Mouse (Mus musculus) right cerebral cortex, postnatal 36 days (tissue): ENCODE results near the gene Rel.

Source experiments
- DNase-seq, 2 experiments: peaks; one replicate each; pipeline ENCODE4 v3.0.0; 2022; ENCODE audit warnings: low spot score in 2 of 2, mixed read lengths in 1 of 2

Rel gene

GRCm38 (mm10) chr11:23744352-23744751, 26.4 kb downstream of the Rel start:
- no peak for DNase-seq

GRCm38 (mm10) chr11:23741386-23741785, 29.4 kb downstream of the Rel start:
- DNase-seq, result no peak

- DNase-seq, result no peak
Observed at GRCm38 (mm10) chr11:23740895-23741294, 29.9 kb downstream of the Rel start.

- DNase-seq, result peak in 1 of 2 experiments; percentile 10
Observed at GRCm38 (mm10) chr11:23735820-23736470, 34.8 kb downstream of the Rel start.

- no peak for DNase-seq
Observed at GRCm38 (mm10) chr11:23734749-23735286, 36.0 kb downstream of the Rel start.

- DNase-seq, result no peak
Observed at GRCm38 (mm10) chr11:23732840-23733239, 37.9 kb downstream of the Rel start.

- no peak for DNase-seq
Observed at GRCm38 (mm10) chr11:23730120-23730519, 40.6 kb downstream of the Rel start.

- DNase-seq, result no peak
Observed at GRCm38 (mm10) chr11:23728186-23728585, 42.6 kb downstream of the Rel start.

GRCm38 (mm10) chr11:23726441-23726840, 44.3 kb downstream of the Rel start:
- DNase-seq, result no peak

- no peak for DNase-seq
Observed at GRCm38 (mm10) chr11:23725850-23726249, 44.9 kb downstream of the Rel start.

- no peak for DNase-seq
Observed at GRCm38 (mm10) chr11:23722326-23722725, 48.4 kb downstream of the Rel start.

GRCm38 (mm10) chr11:23719825-23720224, 50.9 kb downstream of the Rel start:
- DNase-seq, result no peak

- DNase-seq, result no peak
Observed at GRCm38 (mm10) chr11:23718856-23719255, 51.9 kb downstream of the Rel start.

- no peak for DNase-seq
Observed at GRCm38 (mm10) chr11:23712299-23712698, 58.5 kb downstream of the Rel start.

- DNase-seq, result no peak
Observed at GRCm38 (mm10) chr11:23704604-23705294, 66.0 kb downstream of the Rel start.

GRCm38 (mm10) chr11:23701831-23702230, 68.9 kb downstream of the Rel start:
- DNase-seq, result no peak

- DNase-seq, result no peak
Observed at GRCm38 (mm10) chr11:23699414-23700095, 71.2 kb downstream of the Rel start.

- DNase-seq, result no peak
Observed at GRCm38 (mm10) chr11:23698526-23698925, 72.2 kb downstream of the Rel start.

- DNase-seq, result no peak
Observed at GRCm38 (mm10) chr11:23695847-23696246, 74.9 kb downstream of the Rel start.

GRCm38 (mm10) chr11:23693286-23693685, 77.5 kb downstream of the Rel start:
- DNase-seq, result no peak

GRCm38 (mm10) chr11:23688060-23688459, 82.7 kb downstream of the Rel start:
- no peak for DNase-seq
